Mouse (Mus musculus): ENCODE measurements around the gene Atmin. TPM values are rescaled to one million over a fixed set of nuclear protein-coding genes. Genes with fewer than 3 reads are reported as not detected.

Atmin gene
- polyA plus RNA-seq, 1 experiment from 2014 or later = 12.6 TPM

Other genes starting within 250 kb of the Atmin start
- gene Cdyl2, start 210.4 kb upstream of the Atmin start, polyA plus RNA-seq (2016; fragmentation: Nextera tagmentation; extraction: Ambion mirVana) = 6.3 and 7.0 TPM in 2 replicates
- gene Cmc2, start 21.9 kb upstream of the Atmin start, polyA plus RNA-seq (2016; fragmentation: Nextera tagmentation; extraction: Ambion mirVana) = 74.6 and 81.5 TPM in 2 replicates
- gene Cenpn, start 21.7 kb upstream of the Atmin start, polyA plus RNA-seq (2016; fragmentation: Nextera tagmentation; extraction: Ambion mirVana) = 61.5 and 71.6 TPM in 2 replicates
- gene 1700030J22Rik, start 35.6 kb downstream of the Atmin start, polyA plus RNA-seq (2016; fragmentation: Nextera tagmentation; extraction: Ambion mirVana) = 2.8 and 3.6 TPM in 2 replicates
- gene Gcsh, start 50.1 kb downstream of the Atmin start, polyA plus RNA-seq (2016; fragmentation: Nextera tagmentation; extraction: Ambion mirVana) = 171 and 194 TPM in 2 replicates
- gene Pkd1l2, start 139.1 kb downstream of the Atmin start, polyA plus RNA-seq (2016; fragmentation: Nextera tagmentation; extraction: Ambion mirVana) = 0.05 TPM in 1 of 2 replicates, not detected in the other
- gene Bco1, start 152.5 kb downstream of the Atmin start, polyA plus RNA-seq (2016; fragmentation: Nextera tagmentation; extraction: Ambion mirVana) = 0.05 and 0.10 TPM in 2 replicates
- 2.3 and 2.4 TPM in 2 replicates for gene Gan, start 214.7 kb downstream of the Atmin start, polyA plus RNA-seq (2016; fragmentation: Nextera tagmentation; extraction: Ambion mirVana)

Measured in midbrain, embryonic 10.5 days (tissue).